Mouse (Mus musculus): ENCODE results near the gene Vmn1r118. TPM values are rescaled to one million over a fixed set of nuclear protein-coding genes. Genes with fewer than 3 reads are reported as not detected.

Gene Vmn1r118
- total RNA-seq (2023; ENCODE audit: inconsistent age): not detected in 4 replicates

GRCm38 (mm10) chr7:20912247-20912646 is at the start of gene Vmn1r118:
Gene Vmn1r118 (minus strand): TSS chr7:20912347.

GRCm38 (mm10) chr7:20884021-20884420 is 28.1 kb downstream of the Vmn1r118 start, which contains the start of gene Vmn1r117:
Gene Vmn1r117 (minus strand): TSS chr7:20884121.

GRCm38 (mm10) chr7:20871956-20872355 is 40.2 kb downstream of the Vmn1r118 start, which contains the start of gene Vmn1r116:
Gene Vmn1r116 (plus strand): TSS chr7:20872256.

Other genes with a start within 250 kb of the Vmn1r118 start
- gene Vmn1r107, start 243.4 kb downstream of the Vmn1r118 start, total RNA-seq (2023; ENCODE audit: inconsistent age): not detected in 4 replicates
- gene Vmn1r111, start 209.1 kb downstream of the Vmn1r118 start, total RNA-seq (2023; ENCODE audit: inconsistent age): not detected in 4 replicates
- not detected in 4 replicates for gene Gm10668, start 181.7 kb downstream of the Vmn1r118 start, total RNA-seq (2023; ENCODE audit: inconsistent age)
- gene Vmn1r112, start 141.2 kb downstream of the Vmn1r118 start, total RNA-seq (2023; ENCODE audit: inconsistent age): not detected in 4 replicates
- gene Vmn1r113, start 125.1 kb downstream of the Vmn1r118 start, total RNA-seq (2023; ENCODE audit: inconsistent age): not detected in 4 replicates
- gene Vmn1r114, start 100.2 kb downstream of the Vmn1r118 start, total RNA-seq (2023; ENCODE audit: inconsistent age): not detected in 4 replicates
- gene Vmn1r115, start 67.4 kb downstream of the Vmn1r118 start, total RNA-seq (2023; ENCODE audit: inconsistent age): not detected in 4 replicates
- not detected in 4 replicates for gene Vmn1r116, start 40.1 kb downstream of the Vmn1r118 start, total RNA-seq (2023; ENCODE audit: inconsistent age)
- gene Vmn1r117, start 28.2 kb downstream of the Vmn1r118 start, total RNA-seq (2023; ENCODE audit: inconsistent age): not detected in 4 replicates
- not detected in 4 replicates for gene Vmn1r119, start 100.1 kb upstream of the Vmn1r118 start, total RNA-seq (2023; ENCODE audit: inconsistent age)
- not detected in 4 replicates for gene Vmn1r120, start 141.4 kb upstream of the Vmn1r118 start, total RNA-seq (2023; ENCODE audit: inconsistent age)
- gene Vmn1r121, start 186.2 kb upstream of the Vmn1r118 start, total RNA-seq (2023; ENCODE audit: inconsistent age): not detected in 4 replicates
- gene Vmn1r122, start 221.8 kb upstream of the Vmn1r118 start, total RNA-seq (2023; ENCODE audit: inconsistent age): not detected in 4 replicates
- gene Vmn1r123, start 249.8 kb upstream of the Vmn1r118 start, total RNA-seq (2023; ENCODE audit: inconsistent age): not detected in 4 replicates

Data from B cell, adult (primary cell).